Mouse (Mus musculus): Measurements from ENCODE around the gene Herc6.
"Not testable (repeated sequence)": the region's sequence is repeated elsewhere in the genome, so short reads cannot be mapped to it uniquely, and the experiment has no call there.

Gene Herc6

DNA sequence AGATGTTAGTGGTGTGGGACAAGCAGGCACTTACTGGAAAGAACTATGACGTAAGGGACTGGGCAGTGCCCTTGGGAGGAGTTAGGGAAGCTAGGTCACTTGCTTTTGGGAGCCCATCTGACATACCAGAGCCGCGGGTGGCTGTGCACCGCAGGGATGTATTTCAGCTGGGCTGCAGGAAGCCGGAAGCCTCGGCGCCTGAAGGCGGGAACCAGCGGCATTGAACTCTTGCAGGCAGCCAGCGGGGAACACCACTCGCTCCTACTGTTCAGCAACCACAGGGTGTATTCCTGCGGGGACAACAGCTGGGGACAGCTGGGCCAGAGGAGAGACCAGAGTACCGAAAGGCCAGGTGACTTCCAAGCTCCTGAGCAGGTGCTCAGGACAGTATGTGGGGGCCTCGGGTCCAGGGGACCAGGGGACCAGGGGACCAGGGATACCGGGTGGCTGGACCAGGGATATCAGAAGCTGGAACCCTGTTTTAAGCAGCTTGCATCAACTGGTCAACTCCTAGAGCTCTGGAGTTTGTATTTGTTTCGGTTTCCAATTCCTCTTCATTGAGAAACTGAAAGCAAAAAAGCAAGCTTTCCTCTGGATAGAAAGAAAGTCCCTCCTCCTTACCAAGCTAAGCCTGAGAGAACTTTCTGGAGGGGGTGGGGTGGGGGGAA is at the start of gene Herc6:
Gene Herc6 (plus strand): TSS at position 120 of the 668 bp plus-strand sequence.
- peak; percentile 68 for ATAC-seq (ENCODE audit: insufficient number of reproducible peaks, low FRiP score, low TSS enrichment)

DNA sequence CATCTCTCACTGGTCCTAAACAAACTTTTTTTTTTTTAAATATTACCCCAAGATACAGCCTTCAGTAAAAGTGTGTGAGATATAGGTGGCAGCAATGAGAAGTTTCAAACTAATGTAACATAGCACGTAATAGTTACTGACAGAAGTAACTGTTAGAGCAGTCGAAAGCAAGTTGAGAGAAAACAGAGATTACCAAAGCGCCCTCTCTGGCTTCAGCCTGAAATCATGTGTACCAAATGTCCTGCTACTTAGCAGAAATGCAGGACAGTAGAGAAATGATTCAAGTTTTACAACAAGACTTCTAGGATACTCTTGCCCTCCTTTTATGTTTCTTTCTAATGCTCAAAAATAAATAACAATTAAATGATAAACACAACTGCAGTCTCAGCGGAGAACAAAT is 49.8 kb upstream of the Herc6 start:
- ATAC-seq (ENCODE audit: insufficient number of reproducible peaks, low FRiP score, low TSS enrichment), result no peak

DNA sequence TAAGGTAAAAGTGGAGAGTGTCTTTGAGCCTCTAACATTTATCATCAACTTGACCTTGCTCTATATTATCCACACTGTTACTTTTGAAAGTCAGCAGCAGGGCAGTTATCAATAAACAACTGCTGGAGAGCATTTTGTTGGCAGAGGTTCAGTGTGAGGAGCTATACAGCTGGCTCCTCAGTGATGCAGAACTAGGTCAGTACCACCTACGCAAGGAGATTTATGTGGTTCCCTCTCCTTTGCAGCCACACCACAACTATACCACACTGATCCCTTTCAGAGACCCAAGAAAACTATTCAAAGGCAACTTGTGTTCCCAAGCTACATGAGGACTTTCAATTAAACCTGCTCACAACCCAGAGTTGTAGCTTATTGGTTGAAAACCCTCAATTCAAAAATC is 49.4 kb upstream of the Herc6 start:
- no peak for ATAC-seq (ENCODE audit: insufficient number of reproducible peaks, low FRiP score, low TSS enrichment)

DNA sequence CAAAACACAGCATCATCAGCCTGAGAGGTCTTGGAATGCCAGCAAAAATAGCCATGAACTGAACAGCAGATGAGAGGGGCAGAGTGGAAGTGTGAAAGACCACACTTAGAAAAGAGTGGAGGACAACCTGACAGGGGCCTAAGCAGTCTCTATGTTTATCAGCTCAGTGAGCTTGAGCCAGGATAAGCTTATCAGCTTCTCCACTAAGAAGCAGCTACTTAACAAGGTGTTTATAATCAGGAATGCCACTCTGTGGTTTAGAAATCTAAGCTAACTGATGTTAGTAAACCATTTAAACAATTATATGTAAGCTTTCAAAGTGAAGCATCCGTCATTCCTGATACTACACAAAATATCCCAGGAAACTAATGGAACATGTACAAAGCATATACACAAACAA is 48.8 kb upstream of the Herc6 start:
- no peak for ATAC-seq (ENCODE audit: insufficient number of reproducible peaks, low FRiP score, low TSS enrichment)

DNA sequence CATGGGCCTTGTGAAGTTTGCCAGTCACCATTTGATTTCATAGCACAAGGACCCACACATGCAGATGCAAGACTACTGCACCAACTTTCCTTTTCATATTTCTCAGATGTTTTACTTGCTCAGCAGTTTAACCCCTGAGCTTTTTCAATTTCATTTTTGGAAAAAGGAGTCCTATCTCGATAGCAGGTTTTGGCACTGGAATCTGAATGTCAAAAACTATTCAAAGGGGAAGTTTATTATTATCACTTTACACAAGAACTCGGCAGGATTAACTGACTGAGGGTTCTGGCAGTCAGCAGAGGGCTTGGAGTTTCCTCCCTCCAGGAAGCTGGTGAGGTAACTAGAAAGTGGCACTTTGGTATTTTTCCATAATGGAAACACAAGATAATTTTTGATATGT is 47.4 kb upstream of the Herc6 start:
- ATAC-seq (ENCODE audit: insufficient number of reproducible peaks, low FRiP score, low TSS enrichment), result no peak

DNA sequence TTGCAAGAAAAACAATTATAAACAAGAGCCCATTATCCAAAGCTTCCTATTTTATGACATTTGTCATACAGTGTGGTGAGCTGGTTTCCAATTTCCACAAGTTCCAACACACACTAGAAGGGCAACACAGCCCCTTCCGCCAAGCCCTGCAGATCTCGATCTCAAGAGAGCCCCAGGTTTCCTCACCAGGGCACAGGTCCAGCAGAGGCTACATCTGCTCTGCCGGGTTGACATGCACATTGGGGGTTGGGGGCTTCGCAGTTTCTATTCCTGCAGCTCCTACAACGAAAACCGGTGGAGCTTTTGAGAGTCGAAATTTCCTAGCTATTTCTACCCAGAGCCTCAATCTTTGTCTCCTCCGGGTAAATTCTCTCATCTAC is 46.6 kb upstream of the Herc6 start:
- ATAC-seq (ENCODE audit: insufficient number of reproducible peaks, low FRiP score, low TSS enrichment), result no peak

DNA sequence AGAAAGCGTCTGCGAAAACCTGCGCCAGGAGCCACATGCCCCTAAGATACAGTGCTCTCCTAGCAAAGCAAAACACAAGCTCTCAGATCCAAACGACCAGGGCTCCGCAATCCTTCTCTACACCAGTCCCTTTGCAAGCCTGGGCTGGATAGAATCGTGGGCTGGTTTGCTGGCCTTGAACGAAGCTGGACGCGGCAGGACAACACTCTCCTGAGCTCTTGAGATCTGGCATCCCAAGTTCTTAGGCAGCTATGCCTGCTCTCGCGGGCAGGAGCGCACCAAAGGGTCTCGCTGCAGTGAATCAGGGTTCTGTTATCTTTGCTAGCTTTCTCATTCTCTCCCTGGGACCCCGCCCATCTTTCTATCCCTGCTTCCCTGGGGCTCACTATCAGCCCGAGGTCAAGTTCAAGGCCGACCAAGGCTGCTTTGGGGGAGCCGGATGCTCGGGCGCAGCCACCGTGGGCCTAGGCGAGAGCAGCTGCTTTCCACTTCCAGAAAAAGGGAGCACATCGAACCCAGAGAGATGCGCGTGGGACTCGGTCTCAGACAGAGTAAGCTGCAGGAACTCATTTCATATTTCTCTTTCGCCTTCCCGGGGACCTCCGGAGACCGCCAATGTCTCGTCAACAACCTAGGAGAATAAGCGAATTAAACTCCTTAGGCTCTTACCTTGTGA is 46.1 kb upstream of the Herc6 start:
- ATAC-seq (ENCODE audit: insufficient number of reproducible peaks, low FRiP score, low TSS enrichment), result peak; percentile 39

DNA sequence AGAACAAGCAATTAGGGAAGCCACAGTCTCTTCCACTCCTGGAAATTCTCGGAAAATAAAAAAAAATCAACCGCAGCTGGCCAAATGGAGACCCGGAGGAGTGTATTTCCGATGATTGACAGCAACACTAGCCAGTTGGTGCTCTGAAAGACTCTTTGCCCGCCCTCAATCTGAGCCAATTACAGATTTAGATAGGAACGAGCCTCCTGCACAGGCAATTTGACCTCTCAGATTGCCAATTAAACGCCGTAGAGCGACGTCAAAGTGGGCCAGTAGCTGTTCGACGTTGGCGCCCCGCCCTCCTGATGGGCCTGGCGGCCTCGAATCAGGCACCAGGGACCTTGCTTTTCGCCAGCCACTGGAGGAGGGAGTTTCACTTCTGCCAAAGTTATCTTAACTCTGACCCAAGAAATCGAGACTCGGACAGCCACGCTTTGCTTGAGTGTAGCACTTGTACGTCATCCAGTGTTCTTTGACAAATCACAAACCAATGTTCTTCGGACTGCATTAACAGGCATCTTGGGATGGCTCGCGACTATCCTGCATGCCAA is 45.3 kb upstream of the Herc6 start, which contains the start of gene Ppm1k:
Gene Ppm1k (minus strand): TSS at position 83 of the 551 bp plus-strand sequence.
- ATAC-seq (ENCODE audit: insufficient number of reproducible peaks, low FRiP score, low TSS enrichment), result peak; percentile 98

DNA sequence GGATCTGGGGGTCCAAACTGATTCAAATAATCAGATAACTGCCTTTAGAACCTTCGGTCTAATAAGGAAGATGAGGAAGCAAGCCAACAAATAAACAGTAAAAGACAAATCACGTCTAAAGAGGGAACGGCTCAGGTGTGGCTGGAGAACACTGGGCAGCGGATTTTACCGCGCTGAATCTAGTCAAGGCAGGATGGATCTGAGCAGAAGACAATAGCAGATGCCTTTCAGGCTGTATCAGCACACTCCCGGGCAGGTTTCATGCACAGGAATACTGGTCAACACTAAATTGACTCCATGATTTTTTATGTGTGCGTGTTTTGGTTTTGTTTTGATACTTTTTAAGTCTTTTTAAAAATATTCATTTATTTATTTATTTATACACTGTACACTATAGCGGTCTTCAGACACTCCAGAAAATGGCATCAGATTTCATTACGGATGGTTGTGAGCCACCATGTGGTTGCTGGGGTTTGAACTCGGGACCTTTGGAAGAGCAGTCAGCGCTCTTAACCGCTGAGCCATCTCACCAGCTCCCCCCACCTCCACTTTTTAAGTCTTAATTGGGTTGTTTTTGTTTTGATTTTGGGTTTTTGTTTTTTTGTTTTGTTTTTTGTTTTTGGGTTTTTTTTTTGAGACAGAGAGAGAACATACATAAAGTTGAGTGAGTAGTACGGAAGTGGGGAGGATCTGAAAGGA is 44.7 kb upstream of the Herc6 start:
- 0 out of 2 replicates have a peak, but pooled peaks have one; percentile 22 for ATAC-seq (ENCODE audit: insufficient number of reproducible peaks, low FRiP score, low TSS enrichment)

DNA sequence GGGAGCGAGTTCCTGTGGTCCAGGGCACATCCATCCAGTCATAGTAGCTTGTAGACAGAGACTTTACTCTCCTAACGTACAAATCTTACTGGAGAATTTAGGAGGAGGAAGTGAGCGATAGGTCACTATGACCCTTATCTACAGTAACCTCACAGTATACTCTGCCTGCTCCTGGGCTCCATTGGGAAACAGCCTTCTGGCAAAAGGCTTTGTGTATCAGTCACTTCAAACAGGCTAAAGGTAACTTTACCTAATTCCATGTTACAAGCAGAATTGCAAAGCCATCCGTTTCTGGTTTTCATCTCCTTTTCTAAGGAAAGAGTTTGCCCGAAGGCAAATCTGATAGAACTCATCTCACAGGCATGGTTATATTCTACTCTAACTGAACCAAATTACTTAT is 42.9 kb upstream of the Herc6 start:
- ATAC-seq (ENCODE audit: insufficient number of reproducible peaks, low FRiP score, low TSS enrichment), result no peak

DNA sequence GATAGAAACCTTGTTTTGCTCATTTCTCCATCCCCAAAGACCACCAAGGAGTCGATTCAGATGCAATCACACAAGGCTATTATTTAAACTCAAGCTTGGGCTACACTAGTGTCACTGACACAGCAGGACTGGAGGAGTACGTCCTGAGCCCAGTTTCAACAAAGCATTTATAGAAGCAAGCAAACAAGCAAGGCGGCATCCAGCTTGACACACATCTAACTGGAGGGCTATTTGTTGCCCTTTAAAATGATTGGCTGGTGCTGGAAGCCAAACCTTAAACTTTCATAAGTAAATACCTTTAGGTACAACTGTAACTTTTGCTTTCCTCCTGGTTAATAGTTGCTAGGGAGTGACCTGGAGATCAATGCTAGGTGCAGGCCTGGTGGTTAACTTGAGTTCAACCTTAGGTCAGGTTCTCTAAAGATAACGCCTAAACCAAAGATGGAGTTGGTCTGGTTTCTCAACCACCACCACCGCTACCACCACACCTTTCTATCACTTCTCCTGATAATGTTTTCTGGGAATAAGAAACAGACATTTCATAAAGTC is 39.8 kb upstream of the Herc6 start:
- no peak for ATAC-seq (ENCODE audit: insufficient number of reproducible peaks, low FRiP score, low TSS enrichment)

DNA sequence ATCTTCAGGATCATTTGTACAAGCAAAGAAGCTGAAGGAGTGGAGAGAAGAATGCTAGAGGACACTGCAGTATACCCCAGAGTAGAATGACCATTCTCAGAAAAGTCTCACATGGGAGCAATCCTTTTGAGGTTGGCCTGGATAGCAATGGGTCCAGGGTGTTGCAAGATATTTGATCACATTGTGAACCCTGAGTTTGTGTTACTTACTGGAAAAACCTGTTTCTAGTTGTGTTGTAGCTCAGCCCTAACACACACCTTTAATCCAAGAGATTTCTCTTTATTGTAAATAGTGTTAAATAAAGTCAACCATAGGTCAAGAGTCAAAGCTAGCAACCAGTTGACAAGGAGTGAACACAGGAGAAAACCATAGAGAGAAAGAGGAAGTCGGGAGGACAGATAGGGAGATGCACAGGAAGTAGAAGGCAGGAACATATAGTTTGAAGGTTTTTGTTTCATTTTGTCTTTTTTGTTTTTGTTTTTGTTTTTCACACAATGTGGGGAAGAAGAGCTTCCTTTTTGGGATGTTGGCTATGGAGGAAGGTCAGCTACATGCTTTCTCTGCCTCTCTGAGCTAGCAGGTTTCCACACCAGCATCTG is 39.0 kb upstream of the Herc6 start:
- ATAC-seq (ENCODE audit: insufficient number of reproducible peaks, low FRiP score, low TSS enrichment), result no peak

DNA sequence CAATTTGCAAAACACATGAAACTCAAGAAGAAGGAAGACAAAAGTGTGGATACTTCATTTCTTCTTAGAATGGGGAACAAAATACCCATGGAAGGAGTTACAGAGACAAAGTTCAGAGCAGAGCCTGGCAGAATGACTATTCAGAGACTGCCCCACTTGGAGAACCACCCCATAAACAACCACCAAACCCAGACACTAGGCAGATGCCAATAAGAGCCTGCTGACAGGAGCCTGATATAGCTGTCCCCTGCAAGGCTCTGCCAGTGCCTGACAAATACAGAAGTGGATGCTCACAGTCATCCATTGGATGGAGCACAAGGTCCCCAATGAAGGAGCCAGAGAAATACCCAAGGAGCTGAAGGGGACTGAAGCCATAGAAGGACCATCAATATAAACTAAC is 37.2 kb upstream of the Herc6 start:
- ATAC-seq (ENCODE audit: insufficient number of reproducible peaks, low FRiP score, low TSS enrichment), result not testable (repeated sequence)

DNA sequence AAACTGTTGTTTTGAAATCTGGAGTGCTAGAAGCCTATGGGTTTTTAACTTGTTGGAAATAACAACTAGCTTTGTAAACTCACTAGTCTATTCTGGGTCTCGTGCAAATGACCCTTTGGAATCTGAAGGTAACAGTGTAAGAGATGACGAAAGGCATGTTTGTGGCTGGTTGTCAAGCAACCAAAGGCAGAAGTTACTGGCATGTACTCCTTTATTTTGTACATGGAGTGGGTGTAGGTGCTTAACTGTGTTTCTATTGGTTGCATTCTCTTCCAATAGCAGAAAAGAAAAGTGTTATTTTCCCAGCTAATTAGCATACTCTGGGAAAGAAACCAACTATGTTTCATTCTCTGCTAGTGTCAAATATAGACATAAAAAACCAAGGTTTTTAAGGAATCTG is 35.9 kb upstream of the Herc6 start:
- no peak for ATAC-seq (ENCODE audit: insufficient number of reproducible peaks, low FRiP score, low TSS enrichment)

DNA sequence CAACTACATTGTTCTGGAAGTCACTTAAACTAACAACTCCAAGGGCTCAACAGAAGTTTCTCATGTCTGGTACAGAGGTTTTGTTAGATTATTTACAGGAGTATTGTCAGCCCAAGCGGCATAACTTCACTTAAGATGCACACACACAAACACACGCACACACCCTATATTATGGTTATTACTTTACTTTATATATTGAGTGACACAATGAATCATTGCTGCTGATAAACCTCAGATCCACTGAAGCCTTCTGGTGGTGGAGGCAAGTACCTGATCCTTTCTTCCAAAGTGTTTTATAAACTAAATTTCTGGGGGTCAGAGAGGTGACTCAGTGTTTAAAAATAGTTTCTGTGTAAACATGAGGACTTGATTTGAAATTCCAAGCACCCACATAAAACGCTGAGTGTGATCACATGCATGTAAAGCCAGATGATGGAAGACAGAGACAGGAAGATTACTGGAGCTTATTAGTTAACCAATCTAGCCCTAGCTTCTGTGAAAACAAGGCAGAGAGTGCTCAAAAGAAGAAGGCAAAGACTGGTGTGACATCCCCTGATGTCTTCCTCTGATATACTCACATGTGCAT is 29.5 kb upstream of the Herc6 start:
- ATAC-seq (ENCODE audit: insufficient number of reproducible peaks, low FRiP score, low TSS enrichment), result no peak

DNA sequence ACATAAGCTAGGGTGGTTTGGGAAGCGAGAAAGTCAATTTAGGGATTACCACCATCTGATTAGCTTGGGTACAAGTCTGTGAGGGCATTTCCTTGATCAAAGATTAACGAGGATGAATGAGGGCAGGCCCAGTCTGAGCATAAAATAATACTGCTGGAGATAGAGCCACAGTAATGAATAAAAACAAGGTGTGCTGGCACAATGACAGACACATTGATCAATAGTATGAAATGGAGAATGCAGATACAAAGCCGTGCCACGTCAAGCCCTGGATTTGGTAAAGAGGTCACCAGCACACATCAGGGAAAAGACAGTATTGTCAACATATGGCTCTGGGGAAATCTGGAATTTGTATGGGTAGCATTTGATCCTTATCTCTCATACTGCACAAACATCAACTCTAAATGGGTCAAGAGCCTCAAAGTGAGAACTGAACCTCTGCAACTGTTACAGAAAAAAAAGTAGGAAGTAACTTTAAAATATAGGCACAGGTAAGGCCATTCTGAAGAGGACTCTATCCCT is 22.9 kb upstream of the Herc6 start:
- ATAC-seq (ENCODE audit: insufficient number of reproducible peaks, low FRiP score, low TSS enrichment), result no peak

DNA sequence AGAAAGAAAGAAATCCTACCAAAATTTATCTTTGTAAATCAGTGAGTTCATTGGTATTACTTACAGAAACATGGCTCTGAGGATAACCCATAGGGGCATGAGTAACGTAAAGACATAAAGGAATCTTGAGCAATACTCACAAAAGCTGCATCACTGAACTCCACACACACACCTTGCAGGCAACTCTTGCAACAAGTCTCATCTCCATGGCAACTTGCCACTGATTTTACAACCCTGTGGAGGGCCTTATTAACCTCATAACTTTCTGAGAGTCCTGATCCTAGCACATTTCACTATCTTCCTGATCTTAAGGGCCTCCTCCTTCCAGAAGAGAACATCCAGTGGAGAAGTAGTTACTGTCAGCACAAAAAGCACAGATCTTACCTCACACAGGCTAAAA is 17.3 kb upstream of the Herc6 start:
- ATAC-seq (ENCODE audit: insufficient number of reproducible peaks, low FRiP score, low TSS enrichment), result no peak

DNA sequence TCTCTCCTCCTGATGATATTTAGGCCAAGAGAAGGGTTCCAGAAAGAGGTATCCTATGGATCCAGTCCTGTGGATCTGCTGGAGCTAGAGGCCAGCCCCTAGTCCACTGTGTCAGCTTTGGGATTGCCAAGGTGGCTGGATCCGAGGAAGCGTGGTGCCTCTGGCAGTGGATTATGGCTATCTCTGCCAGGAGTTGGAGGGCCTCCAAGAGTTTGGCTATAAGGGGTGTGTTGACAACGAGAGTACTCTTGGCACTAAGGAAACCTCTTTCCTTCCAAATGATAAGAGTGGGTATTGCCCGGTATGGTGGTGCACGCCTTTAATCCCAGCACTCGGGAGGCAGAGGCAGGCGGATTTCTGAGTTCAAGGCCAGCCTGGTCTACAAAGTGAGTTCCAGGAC is 15.3 kb upstream of the Herc6 start:
- no peak for ATAC-seq (ENCODE audit: insufficient number of reproducible peaks, low FRiP score, low TSS enrichment)

DNA sequence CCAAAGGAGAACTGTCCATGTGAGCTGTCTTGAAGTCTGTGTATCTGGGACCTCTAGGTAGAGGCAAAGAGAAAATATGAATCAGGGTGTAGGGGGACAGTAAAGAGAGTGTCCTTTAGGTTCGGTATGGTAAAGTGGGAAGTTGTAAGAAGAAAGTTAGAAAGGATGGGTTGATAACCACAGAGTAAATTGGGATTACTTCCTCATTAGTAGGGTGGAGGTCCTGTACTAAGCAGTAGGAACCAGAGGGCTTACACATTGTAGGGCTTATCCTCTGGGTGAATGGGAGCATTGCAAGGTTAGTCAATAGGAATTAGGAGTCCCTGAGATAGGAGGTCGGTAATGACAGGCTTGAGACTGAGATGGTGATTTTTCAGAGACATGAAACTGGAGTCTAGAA is 13.2 kb upstream of the Herc6 start:
- ATAC-seq (ENCODE audit: insufficient number of reproducible peaks, low FRiP score, low TSS enrichment), result no peak

Data from cerebellum, adult (tissue).